Mouse (Mus musculus) hematopoietic stem cell, adult 5-6 weeks (primary cell): ENCODE data around the gene Msmp. TPM values are rescaled to one million over a fixed set of nuclear protein-coding genes. Genes with fewer than 3 reads are reported as not detected.
"Not testable (repeated sequence)": the region's sequence is repeated elsewhere in the genome, so short reads cannot be mapped to it uniquely, and the experiment has no call there.

Experiments
- ATAC-seq, 2 experiments: fragments of 125-278 bp in 1 of 2; replicated peaks in 1 of 2; 2 replicates each; pipeline ENCODE4 v1.8.0; 2016 to 2017; ENCODE audit warnings: inconsistent platforms in 2 of 2, mild to moderate bottlenecking in 2 of 2, moderate number of reproducible peaks in 2 of 2, low read depth in 1 of 2, moderate TSS enrichment in 1 of 2; ENCODE audit not compliant: low FRiP score in 2 of 2, poor library complexity in 2 of 2, severe bottlenecking in 2 of 2, insufficient read depth in 1 of 2, low TSS enrichment in 1 of 2
- total RNA-seq: library from RNA; stranded (forward); fragments of 172-1452, 232-1000 nt; gene quantifications from 2 replicates; pipeline ENCODE4 v1.2.3, GENCODE M21; 2017

Gene Msmp
- total RNA-seq, 1 experiment from 2014 or later, result 0.40 TPM

DNA sequence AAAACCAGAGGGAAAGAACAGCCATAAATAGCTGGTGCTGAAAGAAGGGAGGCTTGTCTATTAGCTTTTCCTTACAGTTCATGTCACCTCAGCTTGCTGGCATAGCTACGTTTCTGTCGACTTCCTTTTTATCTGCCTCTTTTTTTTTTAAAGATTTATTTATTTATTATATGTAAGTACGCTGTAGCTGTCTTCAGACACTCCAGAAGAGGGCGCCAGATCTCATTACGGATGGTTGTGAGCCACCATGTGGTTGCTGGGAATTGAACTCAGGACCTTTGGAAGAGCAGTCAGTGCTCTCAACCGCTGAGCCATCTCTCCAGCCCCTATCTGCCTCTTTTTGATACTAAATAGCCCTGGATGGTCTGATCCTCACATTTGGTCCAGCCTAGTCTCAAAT, 32.4 kb downstream of the Msmp start:
- not testable (repeated sequence) for ATAC-seq

DNA sequence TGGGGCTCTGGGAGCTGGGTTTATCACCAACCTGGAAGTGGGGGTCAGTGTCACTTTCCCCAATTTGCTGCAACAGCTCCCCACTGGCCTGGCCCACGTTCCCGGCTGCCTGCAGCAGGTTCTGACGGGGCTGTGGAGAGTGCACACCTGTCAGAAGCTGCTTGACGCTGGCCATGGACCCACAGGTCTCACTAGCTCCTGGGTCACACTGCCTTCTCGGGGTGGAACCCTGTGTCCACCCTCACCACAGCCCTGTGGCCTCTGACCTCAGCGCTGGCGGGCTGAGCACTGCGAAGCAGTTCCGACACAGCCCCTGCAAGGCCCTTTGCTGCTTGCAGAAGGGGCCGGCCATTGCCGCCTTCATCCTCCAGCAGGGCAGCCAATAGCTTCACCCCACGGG, 35.2 kb downstream of the Msmp start:
- ATAC-seq, result no peak

DNA sequence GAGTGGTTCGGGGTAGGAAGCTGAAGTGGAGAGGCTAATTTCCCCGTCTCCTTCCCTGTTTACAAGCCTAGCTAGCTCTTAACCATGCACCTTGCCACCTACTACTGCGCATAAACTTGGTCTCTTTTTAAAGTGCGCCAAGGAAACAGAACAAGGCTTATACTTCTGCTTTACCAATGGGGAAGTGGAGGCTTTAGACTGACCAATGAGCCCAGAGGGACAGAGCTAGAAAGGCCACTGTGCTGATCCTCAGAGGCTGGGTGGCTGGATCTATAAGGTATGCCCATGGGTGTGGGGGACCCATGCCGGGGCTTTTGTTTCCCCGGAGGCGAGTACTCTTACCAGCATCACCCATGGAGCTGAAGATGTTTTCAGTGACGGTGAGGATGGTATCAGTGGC, 37.1 kb downstream of the Msmp start:
- ATAC-seq, result no peak

DNA sequence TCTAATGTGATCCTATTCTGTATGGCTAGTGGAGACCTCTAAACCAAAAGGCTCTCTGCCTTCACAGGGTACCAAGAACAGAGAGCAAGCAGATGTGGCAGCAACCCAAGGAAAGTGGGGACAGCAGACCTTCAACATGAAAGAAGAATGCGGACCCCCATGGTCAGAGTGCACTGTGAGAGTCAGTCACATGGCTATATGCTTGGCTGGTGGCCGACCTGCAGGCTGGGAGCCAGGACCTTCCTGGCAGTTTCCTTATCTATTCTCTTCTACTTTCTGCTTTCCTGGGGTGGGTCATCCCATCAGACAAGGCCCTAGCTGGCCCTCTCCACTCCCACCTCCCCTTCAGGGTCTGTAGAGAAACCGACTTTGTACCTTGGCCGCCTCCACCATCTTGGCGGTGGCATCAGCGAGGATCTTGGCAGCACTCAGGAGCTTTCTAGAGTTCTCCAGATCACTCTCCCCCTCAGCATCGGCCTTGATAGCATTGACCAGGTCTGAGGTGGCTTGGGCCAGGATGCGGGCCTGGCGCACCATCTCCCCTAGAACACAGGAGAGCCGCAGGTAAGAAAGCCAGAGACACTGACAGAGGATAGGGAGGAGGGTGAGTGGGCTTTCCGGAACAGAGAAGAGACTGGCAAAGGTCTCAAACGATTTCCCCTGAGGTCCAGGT, 37.8 kb downstream of the Msmp start:
- no peak for ATAC-seq

DNA sequence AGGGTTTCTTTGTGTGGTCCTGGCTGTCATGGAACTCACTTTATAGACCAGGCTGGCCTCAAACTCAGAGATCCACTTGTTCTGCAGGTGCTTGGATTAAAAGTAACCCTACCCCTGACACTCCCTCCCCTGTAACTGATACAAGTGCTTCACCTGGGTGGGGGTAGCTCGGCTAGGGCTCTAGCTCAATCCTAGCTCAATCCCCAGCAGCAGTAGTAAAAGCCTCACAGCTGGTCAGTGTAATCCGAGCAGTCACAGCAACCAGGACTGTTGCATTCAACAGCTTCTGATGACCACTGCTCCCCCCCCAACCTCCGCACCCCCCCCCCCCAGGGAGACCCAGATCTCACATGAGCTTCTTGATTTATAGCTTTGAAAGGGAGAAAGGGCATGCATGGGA, 42.2 kb downstream of the Msmp start:
- ATAC-seq, result no peak

DNA sequence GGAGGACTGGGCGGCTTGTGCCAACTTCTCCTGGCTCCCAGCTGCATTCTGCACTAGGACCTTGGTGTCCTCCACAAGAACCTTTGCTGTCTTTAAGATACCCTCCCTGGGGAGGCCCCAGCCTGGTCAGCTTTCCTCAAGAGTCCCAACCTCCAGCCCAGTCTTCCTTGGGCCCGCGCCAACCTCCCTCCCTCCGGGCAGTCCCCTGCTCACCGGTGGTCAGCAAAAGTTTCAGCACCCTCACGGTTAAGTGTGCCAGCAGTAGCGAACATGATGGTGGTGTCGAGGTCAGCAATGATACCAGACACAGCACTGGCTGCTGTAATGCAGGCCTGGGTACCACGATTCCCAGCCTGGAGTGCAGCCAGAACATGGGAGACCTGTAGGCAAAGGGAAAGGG, 48.3 kb downstream of the Msmp start:
- ATAC-seq, result no peak

DNA sequence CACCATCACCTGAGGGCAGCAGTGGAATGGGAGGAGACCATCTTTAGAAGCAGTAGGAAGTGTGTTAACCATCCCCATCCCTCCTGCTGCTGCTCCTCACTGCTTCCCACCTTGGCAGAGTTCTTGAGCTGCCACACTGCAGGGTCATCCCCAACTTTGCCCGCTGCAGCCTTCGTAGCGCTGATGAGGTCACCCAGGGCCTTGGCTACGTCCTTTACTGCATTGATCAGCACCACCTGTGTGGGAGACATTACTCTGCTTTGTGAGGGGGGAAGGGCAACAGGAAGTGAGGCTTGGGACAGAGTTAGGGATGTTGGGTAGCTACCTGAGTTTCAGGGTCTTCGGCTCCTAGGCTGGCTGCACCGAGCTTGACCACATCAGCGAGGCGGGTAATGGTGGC, 48.7 kb downstream of the Msmp start:
- ATAC-seq, result no peak

DNA sequence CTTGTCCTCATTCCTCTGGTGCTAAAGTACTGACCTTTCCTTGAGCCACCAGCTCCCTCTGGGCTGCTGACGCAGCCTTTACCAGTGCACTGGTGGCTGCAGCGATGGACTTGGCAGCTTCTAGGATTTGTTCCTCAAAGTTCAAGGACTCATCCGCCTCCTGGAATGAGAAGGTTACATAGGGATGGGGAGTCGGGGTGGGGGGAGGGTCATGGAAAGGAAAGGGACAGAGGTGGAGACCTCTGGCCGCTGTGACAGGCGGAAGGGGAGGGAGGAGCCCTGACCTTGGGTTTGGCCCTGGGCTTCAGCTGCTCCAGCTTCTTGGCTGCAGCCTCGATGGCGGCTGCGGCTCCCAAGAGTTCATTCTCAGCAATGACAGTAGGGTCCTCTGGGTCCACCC, 51.0 kb downstream of the Msmp start:
- no peak for ATAC-seq

Other genes with a start within 250 kb of the Msmp start
- gene Rusc2, start 202.5 kb downstream of the Msmp start, total RNA-seq, result 2.8 and 4.8 TPM in 2 replicates
- gene Fam166b, start 155.4 kb downstream of the Msmp start, total RNA-seq, result not detected in 2 replicates
- gene Tesk1, start 142.6 kb downstream of the Msmp start, total RNA-seq, result 12.0 and 17.6 TPM in 2 replicates
- gene Cd72, start 129.9 kb downstream of the Msmp start, total RNA-seq, result 91.6 and 153 TPM in 2 replicates
- gene Sit1, start 100.8 kb downstream of the Msmp start, total RNA-seq, result not detected in 2 replicates
- 45.7 and 55.6 TPM in 2 replicates for gene Ccdc107, start 91.6 kb downstream of the Msmp start, total RNA-seq
- 66.5 and 76.9 TPM in 2 replicates for gene Arhgef39, start 84.8 kb downstream of the Msmp start, total RNA-seq
- 2.4 and 10.6 TPM in 2 replicates for gene Car9, start 77.5 kb downstream of the Msmp start, total RNA-seq
- gene Tpm2, start 60.7 kb downstream of the Msmp start, total RNA-seq, result 18.6 and 28.2 TPM in 2 replicates
- 76.7 and 97.5 TPM in 2 replicates for gene Creb3, start 22.2 kb downstream of the Msmp start, total RNA-seq
- 306 and 337 TPM in 2 replicates for gene Tln1, start 21.8 kb downstream of the Msmp start, total RNA-seq
- 13.6 and 41.0 TPM in 2 replicates for gene Rgp1, start 5.8 kb downstream of the Msmp start, total RNA-seq
- 11.9 and 19.9 TPM in 2 replicates for gene Gba2, start 5.6 kb downstream of the Msmp start, total RNA-seq
- 4.2 and 7.2 TPM in 2 replicates for gene Npr2, start 47.4 kb upstream of the Msmp start, total RNA-seq
- not detected in 2 replicates for gene Spag8, start 69.1 kb upstream of the Msmp start, total RNA-seq
- gene Hint2, start 72.0 kb upstream of the Msmp start, total RNA-seq, result 61.0 and 88.4 TPM in 2 replicates
- gene Tmem8b, start 84.5 kb upstream of the Msmp start, total RNA-seq, result 1.3 and 1.8 TPM in 2 replicates
- gene Fam221b, start 84.7 kb upstream of the Msmp start, total RNA-seq, result 0.44 and 0.50 TPM in 2 replicates
- gene Olfr70, start 116.3 kb upstream of the Msmp start, total RNA-seq, result not detected in 2 replicates
- gene Olfr71, start 125.8 kb upstream of the Msmp start, total RNA-seq, result not detected in 2 replicates
- gene Hrct1, start 142.7 kb upstream of the Msmp start, total RNA-seq, result not detected in 2 replicates
- not detected in 2 replicates for gene Spaar, start 145.5 kb upstream of the Msmp start, total RNA-seq
- gene Olfr159, start 186.5 kb upstream of the Msmp start, total RNA-seq, result not detected in 2 replicates
- gene Olfr156, start 239.4 kb upstream of the Msmp start, total RNA-seq, result not detected in 2 replicates